Mouse (Mus musculus): Measurements from ENCODE around the gene Ackr3.

The Ackr3 gene

DNA sequence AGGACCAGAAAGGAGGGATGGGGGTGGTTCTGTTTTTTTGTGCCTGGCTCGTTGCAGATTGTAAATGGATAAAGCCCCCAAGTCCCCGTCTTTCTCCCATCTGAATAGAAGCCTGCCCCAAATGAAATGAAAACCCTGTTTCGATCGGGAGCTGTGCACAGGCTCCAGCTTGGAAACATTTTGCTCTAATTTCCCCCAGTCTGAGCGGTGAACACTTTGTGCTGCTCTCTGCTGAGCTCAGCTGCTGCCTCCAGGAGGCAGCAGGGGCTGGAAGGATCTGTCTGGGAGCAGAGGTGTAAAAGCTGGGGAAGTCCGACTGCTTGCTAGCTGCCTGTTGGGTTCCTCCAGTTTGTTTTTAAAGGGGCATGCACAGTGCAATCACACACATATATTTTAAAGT, 1.4 kb downstream of the Ackr3 start:
- DNase-seq (ENCODE audit: low spot score) = no peak

DNA sequence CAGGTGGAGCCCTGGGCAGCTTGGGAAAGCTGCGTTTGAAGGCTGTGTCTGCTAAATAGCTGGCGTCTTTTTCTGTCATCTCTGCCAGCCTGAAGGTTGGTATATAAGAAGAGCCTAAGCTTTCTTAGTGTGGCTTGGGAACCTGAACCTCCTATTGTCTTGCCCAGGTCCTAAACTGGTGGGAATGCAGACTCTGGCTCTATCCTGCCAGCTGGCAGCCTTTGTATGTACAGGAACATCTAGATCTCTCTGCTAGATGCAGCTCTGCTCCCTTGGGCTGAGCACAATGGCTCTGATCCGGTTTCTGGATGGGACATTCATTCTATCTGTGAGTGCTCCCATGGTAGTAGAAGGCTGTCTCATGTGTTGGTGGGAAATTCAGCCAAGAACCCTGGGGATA, 2.9 kb downstream of the Ackr3 start:
- no peak for DNase-seq (ENCODE audit: low spot score)

DNA sequence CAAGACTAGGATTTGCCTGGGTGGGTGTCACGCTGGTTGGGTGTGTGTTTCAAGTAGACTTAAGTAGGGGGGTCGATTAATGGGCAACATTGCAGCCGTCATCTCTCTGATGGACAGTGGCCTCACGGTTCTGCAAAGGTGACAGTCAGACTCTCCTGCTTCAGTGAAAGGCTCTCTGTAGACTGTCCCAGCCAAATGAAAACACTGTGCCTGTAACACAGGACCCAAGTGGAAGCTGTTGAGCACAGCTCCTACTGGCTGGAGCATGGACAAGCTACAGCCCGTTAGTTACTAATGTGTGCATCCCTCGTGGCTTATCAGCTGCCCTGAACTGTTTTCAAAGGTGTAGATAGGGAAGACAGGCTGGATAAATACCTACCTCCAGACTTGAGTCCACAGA, 3.5 kb downstream of the Ackr3 start:
- no peak for DNase-seq (ENCODE audit: low spot score)

DNA sequence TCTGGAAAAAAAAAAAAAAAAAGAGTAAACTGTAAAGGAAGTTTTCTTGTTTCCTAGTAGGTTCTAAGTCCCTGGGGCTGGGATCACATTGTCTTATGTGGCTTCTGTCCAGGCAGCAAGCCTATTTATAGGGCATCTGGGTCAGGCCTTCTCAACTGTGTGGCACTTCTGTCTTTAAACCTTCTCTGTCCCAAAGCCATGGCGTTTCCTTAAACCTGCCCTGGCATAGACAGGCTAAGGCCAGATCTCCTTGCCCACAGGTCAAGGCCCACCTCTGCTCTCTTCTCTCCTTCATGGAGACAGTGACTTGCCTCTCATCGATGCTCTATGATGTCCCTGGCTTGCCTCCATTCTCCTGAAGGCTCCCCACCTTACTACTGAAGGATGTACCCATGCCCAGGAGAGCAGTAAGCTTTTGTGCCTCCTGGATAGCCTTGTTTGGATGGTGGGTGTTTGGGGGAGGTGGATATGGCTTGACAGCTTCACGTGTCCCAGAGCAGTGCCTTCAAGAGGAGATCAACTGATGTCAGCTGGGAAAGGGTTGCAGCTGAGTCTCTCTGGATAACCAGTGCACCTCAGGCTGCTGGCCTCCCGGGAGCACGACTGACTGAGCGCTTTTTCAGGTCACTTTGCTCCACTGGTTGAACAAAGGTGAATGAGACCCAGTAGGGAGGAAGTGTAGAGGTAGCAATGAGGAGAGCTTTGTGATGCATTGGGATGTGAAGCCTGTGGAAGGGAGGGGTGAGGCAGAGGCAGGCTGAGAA, 4.1 kb downstream of the Ackr3 start:
- no peak for DNase-seq (ENCODE audit: low spot score)

DNA sequence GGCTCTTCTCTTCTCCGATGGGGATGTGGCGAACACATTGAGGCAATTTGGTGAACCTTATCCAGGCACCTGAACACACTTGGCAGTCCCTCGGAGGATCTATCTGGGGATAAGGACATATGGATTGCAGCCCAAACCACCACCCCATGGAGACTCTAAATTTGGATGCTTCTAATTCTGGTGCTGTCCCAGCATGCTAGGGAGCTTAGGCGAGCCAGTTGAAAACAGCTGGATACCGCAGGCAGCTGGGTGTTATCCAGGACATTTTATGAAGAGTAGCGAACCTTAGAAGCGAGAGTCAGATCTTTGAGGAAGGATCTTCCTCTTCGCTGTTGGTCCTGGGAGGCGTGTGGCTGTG, 4.7 kb downstream of the Ackr3 start:
- no peak for DNase-seq (ENCODE audit: low spot score)

DNA sequence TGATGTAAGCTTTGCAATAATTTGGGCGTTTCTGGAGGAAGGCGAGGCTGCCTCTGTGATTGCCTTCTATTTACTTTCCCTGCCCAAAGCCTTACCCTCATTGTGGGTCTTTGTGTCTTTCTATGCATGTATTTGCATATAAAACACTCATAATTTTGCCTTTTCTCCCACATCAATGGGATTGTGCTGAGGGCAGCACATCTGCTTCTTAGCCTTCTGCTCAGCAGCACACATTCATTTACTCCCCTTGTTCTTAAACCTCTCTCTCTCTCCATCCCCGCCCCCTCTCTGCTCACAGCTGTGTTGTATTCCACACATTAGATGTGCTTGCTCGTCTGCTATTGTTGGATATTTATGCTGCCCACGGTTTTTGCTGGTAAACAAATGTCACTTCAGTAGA, 5.3 kb downstream of the Ackr3 start:
- no peak for DNase-seq (ENCODE audit: low spot score)

DNA sequence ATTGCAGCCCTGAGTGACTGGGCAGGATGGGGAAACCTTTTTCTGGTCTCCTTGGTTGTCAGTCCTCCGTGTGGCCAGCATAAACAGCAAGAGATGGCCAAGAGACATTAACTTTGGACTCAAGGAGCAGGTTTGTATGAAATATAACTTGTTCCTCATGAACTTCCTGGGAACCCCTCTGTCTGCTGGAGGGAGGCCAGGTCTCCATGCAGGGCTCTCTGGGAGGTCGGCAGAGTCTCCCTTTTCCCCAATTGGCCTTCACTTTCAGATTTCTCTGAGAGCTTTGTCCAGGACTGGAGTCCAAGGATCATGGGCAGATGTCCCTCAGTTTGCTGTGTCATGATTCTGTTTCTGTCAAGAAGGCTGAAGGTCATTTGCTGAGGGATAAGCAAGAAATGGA, 6.0 kb downstream of the Ackr3 start:
- no peak for DNase-seq (ENCODE audit: low spot score)

DNA sequence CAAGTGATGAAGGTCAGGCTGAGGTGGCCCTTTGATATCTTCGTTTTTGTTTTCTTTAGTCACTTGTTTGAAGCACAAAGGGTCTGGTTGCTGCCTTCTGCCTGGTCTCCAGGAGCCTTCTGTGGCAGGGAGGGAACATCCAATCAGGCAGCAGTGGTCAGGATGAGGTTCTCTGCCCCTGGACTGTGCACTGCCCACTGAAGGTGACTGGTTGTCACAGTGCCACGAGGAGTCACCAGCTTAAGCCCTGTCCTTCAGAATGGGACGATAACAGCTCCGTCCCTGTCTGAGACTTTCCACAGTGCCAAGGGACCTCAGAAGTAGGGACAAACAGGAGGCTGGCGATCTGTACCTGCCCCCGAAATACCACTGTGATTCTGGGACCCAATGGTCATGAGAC, 6.6 kb downstream of the Ackr3 start:
- DNase-seq (ENCODE audit: low spot score) = no peak

DNA sequence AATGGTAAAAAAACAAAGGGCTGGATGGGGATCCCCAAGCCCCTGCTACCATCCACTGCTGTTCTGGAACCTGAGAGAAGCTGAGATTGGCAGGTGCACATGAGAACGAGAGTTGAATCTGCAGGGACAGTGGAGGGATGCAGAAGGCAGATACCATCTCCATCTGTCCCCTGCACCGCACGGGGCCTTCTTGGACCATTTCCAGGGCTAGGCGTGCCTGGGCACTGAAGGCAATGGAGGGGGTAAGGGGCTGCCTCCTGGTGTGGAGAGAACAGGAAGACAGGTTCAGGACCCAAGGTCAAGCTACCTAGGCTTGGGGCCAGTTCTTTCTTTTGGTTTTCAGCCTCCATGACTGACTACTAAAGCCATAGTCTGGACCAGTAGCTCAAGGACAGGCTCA, 7.0 kb downstream of the Ackr3 start:
- no peak for DNase-seq (ENCODE audit: low spot score)

DNA sequence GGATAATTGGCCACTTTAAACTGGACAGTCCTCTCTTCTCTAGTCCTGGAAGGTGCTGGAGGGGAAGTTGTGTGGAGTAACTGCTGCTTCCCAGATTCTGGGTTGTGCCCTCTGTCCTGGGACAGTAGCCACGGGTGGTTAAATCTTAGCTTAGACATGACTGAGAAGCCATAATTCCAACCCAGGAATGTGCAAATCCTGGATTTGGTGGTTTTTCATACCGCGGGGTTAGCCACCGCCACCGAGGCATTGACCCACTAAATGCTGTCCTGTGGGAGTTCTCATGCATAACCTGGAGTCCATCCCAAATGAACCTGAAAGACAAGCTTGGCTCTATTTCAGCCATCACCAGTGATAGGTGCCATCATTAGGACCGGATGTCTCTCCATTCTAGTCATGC, 8.6 kb downstream of the Ackr3 start:
- DNase-seq (ENCODE audit: low spot score) = no peak

DNA sequence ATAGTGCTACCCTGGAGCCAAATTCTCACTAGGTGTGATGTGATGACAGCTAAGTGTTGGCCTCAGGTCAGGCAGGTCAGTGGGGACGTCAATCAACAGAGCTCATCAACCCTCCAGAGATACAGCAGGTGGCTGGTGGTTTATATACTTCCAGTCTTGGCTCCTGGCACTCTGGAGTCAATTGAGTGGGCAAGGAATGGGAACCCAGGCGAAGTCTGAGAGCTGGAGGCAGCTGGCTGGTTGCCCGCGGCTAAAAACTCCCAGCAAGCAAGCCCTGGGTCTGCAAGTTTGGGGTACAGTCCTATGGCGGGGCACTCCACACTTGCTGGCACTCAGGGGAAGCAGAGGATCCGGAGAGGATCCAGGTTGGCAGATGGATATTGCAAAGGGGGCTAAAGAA, 9.1 kb downstream of the Ackr3 start:
- DNase-seq (ENCODE audit: low spot score) = no peak

DNA sequence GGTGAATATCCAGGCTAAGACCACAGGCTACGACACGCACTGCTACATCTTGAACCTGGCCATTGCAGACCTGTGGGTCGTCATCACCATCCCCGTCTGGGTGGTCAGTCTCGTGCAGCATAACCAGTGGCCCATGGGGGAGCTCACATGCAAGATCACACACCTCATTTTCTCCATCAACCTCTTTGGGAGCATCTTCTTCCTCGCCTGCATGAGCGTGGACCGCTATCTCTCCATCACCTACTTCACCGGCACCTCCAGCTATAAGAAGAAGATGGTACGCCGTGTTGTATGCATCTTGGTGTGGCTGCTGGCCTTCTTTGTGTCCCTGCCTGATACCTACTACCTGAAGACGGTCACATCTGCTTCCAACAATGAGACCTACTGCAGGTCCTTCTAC, 10.2 kb downstream of the Ackr3 start:
- no peak for DNase-seq (ENCODE audit: low spot score)

DNA sequence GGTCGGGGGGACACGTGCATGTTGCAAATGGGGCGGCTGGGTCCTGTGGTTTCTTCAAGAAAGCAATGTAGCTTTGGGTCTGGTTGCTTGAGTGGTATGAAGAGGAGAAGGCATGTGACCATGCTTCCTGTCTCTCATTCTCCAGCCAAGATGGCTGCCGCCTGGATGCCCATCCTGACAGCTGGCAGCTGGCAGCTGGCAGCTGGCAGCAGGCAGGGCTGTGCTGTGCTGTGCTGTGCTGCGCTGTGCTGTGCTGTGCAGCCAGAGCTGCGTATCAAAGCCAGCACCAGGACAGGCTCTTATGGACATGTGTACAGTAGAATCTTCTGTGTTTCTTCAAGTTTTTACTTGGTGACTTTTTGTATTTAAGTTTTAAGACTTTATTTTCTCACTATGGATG, 11.1 kb downstream of the Ackr3 start:
- DNase-seq (ENCODE audit: low spot score) = no peak

DNA sequence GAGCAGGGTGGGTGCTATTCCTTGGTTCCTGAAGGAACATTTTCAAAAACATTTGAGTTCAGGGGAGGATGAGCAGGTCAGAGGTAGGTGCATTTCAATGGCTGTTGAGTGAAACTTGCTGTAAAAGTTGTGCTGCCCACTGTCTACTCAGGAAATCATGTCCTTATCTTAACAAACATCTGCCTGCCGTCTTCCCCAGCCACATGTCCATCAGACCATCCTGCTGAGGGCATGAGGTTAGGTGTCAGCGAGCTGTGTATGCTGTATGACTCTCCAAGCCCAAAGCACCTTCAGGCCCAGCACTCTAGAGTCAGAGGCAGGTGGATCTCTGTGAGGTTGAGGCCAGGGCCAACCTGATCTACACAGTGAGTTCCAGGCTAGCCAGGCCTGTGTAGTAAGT, 12.1 kb downstream of the Ackr3 start:
- DNase-seq (ENCODE audit: low spot score) = no peak

DNA sequence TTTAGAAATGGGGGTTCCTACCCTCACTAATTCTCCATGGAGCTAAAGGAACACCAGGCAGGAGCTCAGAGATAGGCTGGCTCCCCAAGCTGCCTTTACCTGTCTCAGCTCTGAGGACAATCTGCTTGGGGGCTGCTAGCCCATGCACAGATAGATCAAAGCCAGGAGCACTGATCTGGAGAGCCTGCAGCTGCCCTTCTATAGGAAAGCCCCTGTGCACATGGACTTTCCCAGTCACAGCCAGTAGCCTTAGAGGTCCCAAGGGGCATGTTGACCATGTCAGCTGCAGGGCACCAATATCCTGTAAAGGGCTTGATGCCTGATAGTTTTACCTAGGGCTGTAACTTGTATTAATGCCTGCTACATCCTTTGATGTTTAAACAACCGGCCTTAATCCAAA, 12.6 kb downstream of the Ackr3 start:
- DNase-seq (ENCODE audit: low spot score) = no peak

DNA sequence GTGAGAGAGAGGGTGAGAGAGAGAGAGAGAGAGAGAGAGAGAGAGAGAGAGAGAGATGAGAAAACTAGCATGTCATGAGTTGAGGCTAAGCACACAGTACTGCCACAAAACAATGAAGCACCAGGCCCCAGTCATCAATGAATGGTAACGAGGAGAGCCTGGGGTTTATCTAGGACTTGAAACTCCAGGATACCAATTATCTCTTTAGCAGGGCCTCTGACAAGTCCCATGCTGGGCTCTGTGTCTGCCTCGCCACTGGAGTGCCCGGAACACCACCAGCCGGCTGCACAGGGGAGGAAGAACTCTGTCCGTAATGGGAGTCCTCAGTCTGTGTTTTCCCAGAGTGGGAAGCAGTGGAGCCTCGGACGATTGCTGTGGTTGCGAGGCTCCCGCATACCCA, 16.5 kb downstream of the Ackr3 start:
- DNase-seq (ENCODE audit: low spot score) = no peak

DNA sequence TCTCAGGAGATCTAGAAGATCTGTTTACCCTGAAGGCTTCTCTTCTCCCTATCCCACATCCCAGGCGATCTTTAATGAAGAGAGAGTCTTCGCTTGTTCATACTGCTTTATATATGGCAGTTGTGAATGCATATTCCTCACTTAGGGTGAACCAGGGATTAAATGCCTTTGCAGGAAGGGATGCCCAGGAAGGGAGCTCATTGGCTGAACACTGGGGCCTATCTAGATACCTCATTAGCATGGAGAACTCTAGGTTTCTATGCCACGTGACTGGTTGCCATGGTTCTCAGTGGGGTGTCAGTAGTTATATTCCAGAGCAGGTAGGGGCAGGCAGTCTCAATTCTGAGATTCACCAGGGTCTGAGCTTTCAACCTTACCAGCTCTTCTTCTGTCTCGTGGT, 17.1 kb downstream of the Ackr3 start:
- DNase-seq (ENCODE audit: low spot score) = no peak

DNA sequence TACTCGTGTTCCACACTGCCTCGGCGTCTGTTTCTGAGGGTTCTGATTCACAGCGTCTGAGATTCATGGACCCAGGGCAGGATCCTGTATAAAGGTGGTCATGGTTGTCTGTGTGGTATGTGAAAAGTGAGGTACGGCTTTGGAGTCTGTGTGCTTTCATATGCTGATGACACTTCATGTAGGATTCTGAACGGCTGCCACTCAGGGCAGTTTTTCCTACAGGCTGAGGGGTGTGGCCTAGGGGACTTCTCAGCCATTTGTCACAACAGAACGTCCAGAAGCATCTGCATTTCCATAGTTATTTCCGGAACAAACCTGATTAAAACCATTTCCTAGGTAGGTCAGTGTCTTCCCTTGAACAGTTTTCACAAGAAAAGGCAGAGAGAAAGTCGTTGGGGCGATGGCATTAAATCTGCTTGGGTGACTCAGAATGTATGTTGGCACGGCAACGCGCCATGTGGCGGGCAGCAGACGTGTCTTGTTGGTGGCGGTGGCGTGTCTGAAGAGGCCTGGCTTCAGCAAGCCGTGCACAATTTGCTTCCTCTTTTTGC, 18.1 kb downstream of the Ackr3 start:
- no peak for DNase-seq (ENCODE audit: low spot score)

DNA sequence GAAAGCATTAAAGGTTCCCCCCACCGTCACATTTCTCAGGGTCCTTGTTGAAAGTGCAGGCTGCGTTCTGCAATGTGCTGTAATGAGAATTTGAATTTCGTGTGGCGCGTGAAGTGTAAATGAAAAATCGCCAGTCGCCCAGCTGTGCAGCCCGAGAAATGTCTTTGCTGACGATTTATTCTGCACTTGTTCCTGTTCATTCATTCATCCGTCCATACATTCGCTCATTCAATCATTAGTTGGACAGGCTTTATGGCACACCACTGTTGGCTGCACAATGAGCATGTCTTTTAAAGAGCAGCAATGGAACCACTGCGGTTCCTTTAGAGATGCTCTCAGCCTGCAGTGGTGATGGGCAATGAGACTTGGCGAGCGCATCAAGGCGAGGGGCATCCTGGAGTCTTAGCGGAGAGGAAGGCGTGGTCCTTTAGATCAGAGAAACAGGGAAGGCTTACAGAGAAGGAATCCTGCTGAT, 18.7 kb downstream of the Ackr3 start:
- DNase-seq (ENCODE audit: low spot score) = no peak

DNA sequence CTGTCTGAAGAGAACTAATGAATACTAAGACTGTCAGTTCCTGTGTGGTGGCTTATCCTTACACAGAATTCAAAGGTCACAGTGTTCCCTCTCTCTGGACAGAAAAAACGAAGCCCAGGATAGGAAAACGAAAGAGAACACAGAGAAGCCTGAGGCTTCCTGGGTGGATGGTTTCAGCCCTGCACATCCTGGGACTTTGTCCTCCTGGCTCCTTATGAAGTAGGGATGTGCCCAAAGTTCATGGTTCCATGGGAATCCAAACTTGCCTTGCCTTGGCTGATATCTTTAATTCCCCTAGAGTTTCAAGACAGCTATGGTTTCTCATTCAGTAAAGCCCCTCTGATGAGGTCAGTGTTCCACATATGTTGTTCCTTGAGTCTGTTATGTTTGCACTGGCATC, 19.2 kb downstream of the Ackr3 start:
- DNase-seq (ENCODE audit: low spot score) = no peak

DNA sequence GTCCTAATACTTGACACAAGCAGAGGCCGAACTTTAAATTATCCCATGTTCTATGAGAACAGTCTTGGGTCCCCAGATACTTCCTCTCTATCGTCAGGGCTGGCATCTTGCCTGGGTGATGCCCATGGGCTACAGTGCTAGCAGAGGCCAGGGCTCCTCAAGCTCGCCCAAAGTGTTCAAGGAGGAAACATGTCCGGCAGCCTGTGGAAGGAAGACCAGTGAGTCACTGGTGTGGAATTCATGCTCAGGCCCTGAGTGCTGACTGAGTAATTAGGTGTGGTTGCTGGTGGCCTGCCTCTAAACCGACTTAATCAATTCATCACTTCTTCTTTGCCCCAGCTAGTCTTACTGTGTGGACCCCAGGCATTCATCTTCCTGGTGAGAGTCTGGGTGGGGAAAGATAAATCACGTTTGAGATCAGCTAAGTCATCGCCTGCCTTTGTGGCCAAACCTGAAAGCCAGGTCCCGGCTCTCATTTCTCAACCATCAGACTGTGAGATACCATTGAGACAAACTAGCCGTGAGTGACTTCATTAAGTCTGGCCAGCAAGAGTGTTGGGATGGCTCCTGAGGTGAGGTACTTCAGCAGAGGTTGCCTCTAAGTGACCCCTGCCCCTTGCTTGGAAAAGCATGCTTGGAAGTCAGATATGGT, 21.9 kb downstream of the Ackr3 start:
- DNase-seq (ENCODE audit: low spot score) = no peak

DNA sequence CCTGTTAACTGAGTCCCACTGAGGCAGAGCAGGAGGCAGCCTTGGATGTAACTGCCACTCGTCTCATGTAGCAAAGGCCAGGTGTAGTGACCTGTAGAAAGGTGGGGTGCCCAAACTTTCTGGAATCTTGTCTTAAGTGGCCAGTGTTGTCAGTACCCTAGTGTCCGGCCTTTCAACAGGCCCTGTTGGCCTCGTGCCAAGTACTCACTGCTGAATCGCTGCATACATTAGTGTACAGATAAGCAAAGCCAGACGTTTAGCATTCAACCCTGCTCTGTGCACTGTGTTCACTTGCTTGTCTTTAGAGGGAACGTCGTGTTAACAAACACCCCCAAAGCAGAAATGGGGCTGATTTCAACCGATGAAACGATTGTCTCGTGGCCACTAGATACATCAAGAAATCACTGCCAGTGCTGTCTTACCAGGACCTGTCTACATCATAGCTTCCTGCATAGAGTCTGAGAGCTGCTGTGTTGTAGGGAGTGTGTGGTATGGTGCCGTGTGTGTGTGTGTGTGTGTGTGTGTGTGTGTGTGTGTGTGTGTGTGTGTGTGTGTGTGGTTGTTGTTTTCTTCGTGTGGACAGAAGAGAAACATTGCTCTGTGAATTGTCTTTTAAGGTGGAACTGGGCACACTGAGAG, 24.0 kb downstream of the Ackr3 start:
- no peak for DNase-seq (ENCODE audit: low spot score)

DNA sequence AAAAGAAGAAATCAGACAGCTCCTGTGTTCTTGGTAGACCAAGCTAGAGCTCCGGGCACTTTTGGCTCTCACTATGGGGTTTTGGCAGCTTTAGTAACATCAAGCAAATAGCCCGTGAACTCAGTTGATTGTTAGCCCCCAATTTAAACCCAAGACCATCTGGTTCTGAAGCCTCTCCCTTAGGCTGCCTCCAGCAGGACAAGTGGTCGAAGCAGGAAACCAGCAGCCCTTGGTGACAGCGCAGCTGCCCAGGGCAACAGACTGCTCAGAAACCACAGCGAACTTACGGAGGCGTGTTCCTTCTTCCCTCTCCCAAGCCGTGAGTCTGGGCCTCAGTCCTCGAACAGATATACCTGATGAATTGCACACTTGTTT, 24.5 kb downstream of the Ackr3 start:
- DNase-seq (ENCODE audit: low spot score) = no peak
